Mouse (Mus musculus) forebrain, embryonic 13.5 days (tissue): Measurements from ENCODE around the gene Sppl2c. TPM values are rescaled to one million over a fixed set of nuclear protein-coding genes. Genes with fewer than 3 reads are reported as not detected.
A peak's percentile ranks its signal among the peaks of the same experiment; 100 is the strongest.

Experiments used
- ATAC-seq: fragments of 200-750 bp; cut with Nextera tagmentation; 2 replicates; pipeline ENCODE4 v1.8.0; 2017
- H3K27ac ChIP-seq: fragments of 300-500 bp; sonication (generic); 2 replicates; pipeline ENCODE4 v1.5.1; 2015; ENCODE audit warnings: inconsistent platforms, mild to moderate bottlenecking, moderate library complexity
- H3K27me3 ChIP-seq: fragments of 300-500 bp; sonication (generic); 2 replicates; pipeline ENCODE4 v1.6.1; 2015; ENCODE audit warnings: mild to moderate bottlenecking, inconsistent platforms
- H3K36me3 ChIP-seq: fragments of 300-500 bp; sonication (generic); 2 replicates; pipeline ENCODE4 v1.6.1; 2015; ENCODE audit warnings: mild to moderate bottlenecking, inconsistent platforms; ENCODE audit not compliant: poor library complexity, severe bottlenecking
- H3K4me1 ChIP-seq: fragments of 300-500 bp; sonication (generic); 2 replicates; pipeline ENCODE4 v1.6.1; 2015; ENCODE audit warnings: inconsistent platforms
- H3K4me2 ChIP-seq: fragments of 300-500 bp; sonication (generic); 2 replicates; pipeline ENCODE4 v1.6.1; 2015; ENCODE audit warnings: inconsistent platforms, mild to moderate bottlenecking, moderate library complexity
- H3K4me3 ChIP-seq: fragments of 300-500 bp; sonication (generic); 2 replicates; pipeline ENCODE4 v1.5.1; 2015; ENCODE audit warnings: mild to moderate bottlenecking, inconsistent platforms
- H3K9ac ChIP-seq: fragments of 300-500 bp; sonication (generic); 2 replicates; pipeline ENCODE4 v1.6.1; 2015; ENCODE audit warnings: mild to moderate bottlenecking, inconsistent platforms
- H3K9me3 ChIP-seq: fragments of 300-500 bp; sonication (generic); replicated peaks from 2 replicates; pipeline ENCODE4 v1.6.1; 2016; ENCODE audit warnings: inconsistent platforms
- WGBS: fragments of 180-500 bp; shearing (Covaris S2); methylation state at CpG from one replicate; pipeline ENCODE4 v1.1.7; 2015; 5-methylcytosine and 5-hydroxymethylcytosine counted together
- polyA plus RNA-seq: library from polyadenylated mRNA; unstranded; fragments of >200 nt; fragmentation: Nextera tagmentation; extraction: Ambion mirVana; gene quantifications from 2 replicates; pipeline ENCODE4 v1.2.1, GENCODE M21; 2015

Gene Sppl2c
- not detected in 2 replicates for polyA plus RNA-seq

GRCm38 (mm10) chr11:104186135-104186836, at the start of gene Sppl2c:
TSS of gene Sppl2c (plus strand) at chr11:104186327.
- WGBS = 90% methylated on average over 13 of the region's 13 CpGs
- H3K4me2 ChIP-seq = no peak within 1 kb of the TSS
- no peaks in the 10 kb centered on the region for H3K4me1 ChIP-seq
- H3K9me3 ChIP-seq = no peaks in the 10 kb centered on the region
- no peak within 1 kb of the TSS for H3K4me3 ChIP-seq
- ATAC-seq = no peak
- no peak within 1 kb of the TSS for H3K27ac ChIP-seq
- no peaks in the 10 kb centered on the region for H3K36me3 ChIP-seq
- no peak within 1 kb of the TSS for H3K9ac ChIP-seq
- H3K27me3 ChIP-seq = no peaks in the 10 kb centered on the region

DNA sequence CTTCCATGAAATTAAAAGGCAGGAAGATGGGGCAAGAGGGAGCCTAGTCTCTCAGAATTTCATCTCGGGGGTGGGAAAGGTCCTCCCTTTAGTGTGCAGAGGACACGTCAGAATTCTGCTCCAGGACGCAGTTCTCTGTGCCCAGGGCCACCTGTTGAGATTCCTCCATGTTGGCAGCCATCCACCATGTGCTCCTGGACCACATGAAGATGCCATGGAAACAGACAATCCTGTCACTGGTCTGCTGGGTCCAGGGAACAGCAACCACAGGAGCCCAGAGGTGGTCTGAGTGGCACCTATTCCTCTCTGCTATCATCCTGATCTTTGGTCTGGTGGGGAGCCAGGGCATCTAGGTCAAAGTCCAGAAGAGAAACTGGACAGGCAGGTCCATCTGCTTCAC, 47.2 kb upstream of the Sppl2c start:
- Histone ChIP-seq H3K4me3 (no peak overlapping the region), H3K9me3 (no peaks in the 10 kb centered on the region), H3K9ac (no peak overlapping the region), H3K27me3 (peaks cover 49% of the 10 kb centered on the region), H3K36me3 (no peaks in the 10 kb centered on the region), H3K4me1 (no peaks in the 10 kb centered on the region), H3K27ac (no peak overlapping the region), H3K4me2 (no peak overlapping the region)
- WGBS = 79% methylated on average over 3 of the region's 3 CpGs
- ATAC-seq = no peak

- 96% methylated on average over 1 of the region's 1 CpGs for WGBS
- no peak overlapping the region for H3K27ac ChIP-seq
Measured at GRCm38 (mm10) chr11:104144930-104145329, 41.2 kb upstream of the Sppl2c start.

GRCm38 (mm10) chr11:104148787-104149186, 37.3 kb upstream of the Sppl2c start:
- Histone ChIP-seq H3K4me1 (peaks cover 12% of the 10 kb centered on the region), H3K36me3 (no peaks in the 10 kb centered on the region), H3K4me3 (no peak overlapping the region), H3K9ac (no peak overlapping the region), H3K9me3 (no peaks in the 10 kb centered on the region), H3K4me2 (no peak overlapping the region), H3K27ac (no peak overlapping the region), H3K27me3 (no peaks in the 10 kb centered on the region)
- ATAC-seq = no peak
- WGBS = 72% methylated on average over 7 of the region's 7 CpGs

More at GRCm38 (mm10) chr11:104144930-104145329, 41.2 kb upstream of the Sppl2c start:
- Histone ChIP-seq H3K27me3 (peaks cover 9% of the 10 kb centered on the region; the same call in 1 of the 2 replicates), H3K36me3 (no peaks in the 10 kb centered on the region), H3K9ac (no peak overlapping the region), H3K4me1 (no peaks in the 10 kb centered on the region), H3K4me2 (no peak overlapping the region), H3K9me3 (no peaks in the 10 kb centered on the region), H3K4me3 (no peak overlapping the region)
- ATAC-seq = no peak

DNA sequence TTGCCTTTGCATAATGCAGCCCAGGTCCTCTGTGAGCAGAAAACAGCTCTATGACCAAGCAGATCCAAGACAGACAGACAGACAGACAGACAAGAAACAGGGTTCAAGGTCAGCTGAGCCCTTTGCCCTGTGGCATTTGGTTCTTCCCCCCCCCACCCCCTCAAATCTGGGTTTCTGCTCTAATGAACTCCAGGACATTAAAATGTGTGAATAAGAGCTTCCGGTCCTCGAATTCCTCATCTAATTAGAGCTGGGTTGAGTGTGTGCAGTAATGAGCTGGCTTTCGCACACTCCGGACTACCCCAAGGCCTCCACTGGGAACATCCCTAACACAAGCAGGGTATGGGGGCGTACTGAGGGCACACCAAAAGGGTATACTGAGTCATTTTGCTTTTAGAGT, 35.2 kb upstream of the Sppl2c start:
- H3K4me2 ChIP-seq = no peak overlapping the region
- no peaks in the 10 kb centered on the region for H3K9me3 ChIP-seq
- WGBS = 21% methylated on average over 5 of the region's 5 CpGs

DNA sequence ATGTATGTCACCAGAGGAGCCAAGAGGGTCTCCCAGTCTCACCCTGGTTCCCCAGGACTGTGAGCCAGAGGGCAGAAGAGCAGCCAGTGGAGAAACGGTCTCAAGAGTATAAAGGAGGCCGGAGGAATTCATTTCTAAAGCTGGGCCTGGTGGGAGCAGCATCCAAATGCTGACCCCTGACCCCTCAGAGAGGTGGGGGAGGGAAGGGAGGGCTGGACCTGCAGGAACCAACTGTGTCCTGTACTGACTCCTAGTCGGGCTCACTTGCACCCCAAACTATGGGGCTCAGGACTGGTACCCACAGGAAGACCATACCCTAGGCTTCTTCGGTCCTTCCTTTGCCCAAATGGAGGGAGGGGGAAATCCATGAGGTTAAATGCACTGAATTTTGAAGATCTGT, 31.8 kb upstream of the Sppl2c start:
- ATAC-seq = no peak
- no peak overlapping the region for H3K9ac ChIP-seq
- H3K4me2 ChIP-seq = no peak overlapping the region
- no peak overlapping the region for H3K4me3 ChIP-seq
- H3K27me3 ChIP-seq = peaks cover 4% of the 10 kb centered on the region; the same call in 1 of the 2 replicates
- no peaks in the 10 kb centered on the region for H3K9me3 ChIP-seq
- no peak overlapping the region for H3K27ac ChIP-seq
- H3K4me1 ChIP-seq = peaks cover 31% of the 10 kb centered on the region
- H3K36me3 ChIP-seq = no peaks in the 10 kb centered on the region
- 56% methylated on average over 4 of the region's 4 CpGs for WGBS

More for the DNA sequence above, 35.2 kb upstream of the Sppl2c start:
- ATAC-seq = no peak
- no peak overlapping the region for H3K4me3 ChIP-seq
- H3K4me1 ChIP-seq = peaks cover 12% of the 10 kb centered on the region
- no peak overlapping the region for H3K9ac ChIP-seq
- H3K36me3 ChIP-seq = no peaks in the 10 kb centered on the region
- no peak overlapping the region for H3K27ac ChIP-seq
- H3K27me3 ChIP-seq = 0 out of 2 replicates have a peak, but pooled peaks cover 2% of the 10 kb centered on the region

GRCm38 (mm10) chr11:104154820-104155635, 31.1 kb upstream of the Sppl2c start:
- no peak overlapping the region for H3K27ac ChIP-seq
- H3K4me2 ChIP-seq = no peak overlapping the region
- H3K9me3 ChIP-seq = no peaks in the 10 kb centered on the region
- H3K36me3 ChIP-seq = no peaks in the 10 kb centered on the region
- 60% methylated on average over 9 of the region's 9 CpGs for WGBS
- H3K9ac ChIP-seq = no peak overlapping the region
- H3K27me3 ChIP-seq = peaks cover 8% of the 10 kb centered on the region; the same call in 1 of the 2 replicates
- ATAC-seq = no peak
- H3K4me1 ChIP-seq = peaks cover 31% of the 10 kb centered on the region
- no peak overlapping the region for H3K4me3 ChIP-seq

- Histone ChIP-seq H3K4me2 (no peak overlapping the region), H3K4me1 (peaks cover 26% of the 10 kb centered on the region)
Measured at GRCm38 (mm10) chr11:104155899-104156298, 30.2 kb upstream of the Sppl2c start.

GRCm38 (mm10) chr11:104156391-104156790, 29.7 kb upstream of the Sppl2c start:
- no peak overlapping the region for H3K9ac ChIP-seq
- no peaks in the 10 kb centered on the region for H3K36me3 ChIP-seq
- H3K9me3 ChIP-seq = no peaks in the 10 kb centered on the region
- H3K27me3 ChIP-seq = peaks cover 8% of the 10 kb centered on the region; the same call in 1 of the 2 replicates
- ATAC-seq = no peak
- no peak overlapping the region for H3K4me3 ChIP-seq
- 68% methylated on average over 3 of the region's 3 CpGs for WGBS
- H3K4me1 ChIP-seq = peaks cover 22% of the 10 kb centered on the region
- H3K4me2 ChIP-seq = no peak overlapping the region
- no peak overlapping the region for H3K27ac ChIP-seq

More at GRCm38 (mm10) chr11:104155899-104156298, 30.2 kb upstream of the Sppl2c start:
- Histone ChIP-seq H3K9ac (no peak overlapping the region), H3K27me3 (peaks cover 8% of the 10 kb centered on the region; the same call in 1 of the 2 replicates), H3K36me3 (no peaks in the 10 kb centered on the region), H3K27ac (no peak overlapping the region), H3K4me3 (no peak overlapping the region), H3K9me3 (no peaks in the 10 kb centered on the region)
- no peak for ATAC-seq

- 1% methylated on average over 23 of the region's 23 CpGs for WGBS
- Histone ChIP-seq H3K4me2 (peak overlapping the region; percentile 88), H3K27ac (peak overlapping the region; percentile 81), H3K4me1 (peaks cover 19% of the 10 kb centered on the region), H3K9me3 (no peaks in the 10 kb centered on the region), H3K36me3 (no peaks in the 10 kb centered on the region), H3K9ac (peak overlapping the region; percentile 76), H3K27me3 (peaks cover 8% of the 10 kb centered on the region; the same call in 1 of the 2 replicates), H3K4me3 (peak overlapping the region; percentile 49)
- peak; percentile 98 for ATAC-seq
Measured at GRCm38 (mm10) chr11:104157603-104158259, 28.4 kb upstream of the Sppl2c start.

- 5% methylated on average over 17 of the region's 17 CpGs for WGBS
- H3K9ac ChIP-seq = peak overlapping the region; percentile 76
- peak; percentile 59 for ATAC-seq
- H3K4me2 ChIP-seq = peak overlapping the region; percentile 88
- H3K4me1 ChIP-seq = peaks cover 19% of the 10 kb centered on the region
- no peaks in the 10 kb centered on the region for H3K9me3 ChIP-seq
- H3K4me3 ChIP-seq = peak overlapping the region; percentile 49
- peaks cover 8% of the 10 kb centered on the region; the same call in 1 of the 2 replicates for H3K27me3 ChIP-seq
- peak overlapping the region; percentile 81 for H3K27ac ChIP-seq
- H3K36me3 ChIP-seq = no peaks in the 10 kb centered on the region
Measured at GRCm38 (mm10) chr11:104158260-104158907, 27.7 kb upstream of the Sppl2c start.
